Mouse (Mus musculus): ENCODE measurements at regions not wholly inside any gene's neighbourhood (a gene's known extent, or its start where the extent isn't known, plus 50 kb on each side); places are given as distances from the start of the nearest gene placed in this dataset.
"Not testable (repeated sequence)": the region's sequence is repeated elsewhere in the genome, so short reads cannot be mapped to it uniquely, and the experiment has no call there.

- no peak for DNase-seq (ENCODE audit: low spot score)
Measured at GRCm38 (mm10) chr2:133738839-133739430, 187.0 kb downstream of the Bmp2 start.

GRCm38 (mm10) chr2:133748493-133748892, 196.5 kb downstream of the Bmp2 start:
- no peak for DNase-seq (ENCODE audit: low spot score)

- no peak for DNase-seq (ENCODE audit: low spot score)
Measured at GRCm38 (mm10) chr2:133749846-133750637, 198.1 kb downstream of the Bmp2 start.

DNA sequence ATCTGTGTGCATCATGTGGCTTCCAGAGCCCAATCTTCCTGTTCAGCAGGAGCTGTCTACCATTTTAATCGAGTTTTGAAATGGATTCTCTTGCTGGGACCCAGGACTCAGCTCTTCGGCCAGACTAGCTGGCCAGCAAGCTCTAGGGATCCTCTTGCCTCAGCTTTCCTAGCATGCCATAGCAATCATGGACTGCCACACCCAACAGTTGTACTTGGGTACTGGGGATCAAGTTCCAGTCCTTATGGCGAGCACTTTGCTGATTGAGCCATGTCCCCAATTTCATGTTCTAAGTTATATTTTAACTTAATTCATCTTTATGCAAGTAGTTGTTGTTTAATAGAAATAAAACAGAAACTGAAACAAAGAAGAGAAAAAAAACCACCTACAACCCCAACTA, 202.1 kb downstream of the Bmp2 start:
- DNase-seq (ENCODE audit: low spot score): no peak

GRCm38 (mm10) chr2:133761496-133761895, 209.5 kb downstream of the Bmp2 start:
- peak; percentile 8 for DNase-seq (ENCODE audit: low spot score)

DNA sequence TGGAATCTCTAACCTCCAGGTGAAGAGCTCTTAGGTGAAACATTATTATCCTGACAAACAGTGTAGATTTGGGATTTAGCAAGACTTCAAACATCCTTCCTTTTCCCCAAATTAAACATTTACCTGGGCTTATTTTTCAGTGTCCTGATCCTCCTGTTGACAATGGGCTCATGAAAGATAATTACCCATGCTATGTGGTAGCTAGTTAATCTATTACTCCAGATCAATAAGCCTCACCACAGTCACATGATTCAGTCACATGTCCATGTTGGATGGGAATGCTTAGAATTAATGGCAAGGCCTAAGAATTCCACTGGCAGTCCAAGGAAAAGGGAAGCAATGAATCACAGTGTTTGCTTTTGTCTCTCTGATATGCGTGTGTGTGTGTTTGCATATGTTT, 216.6 kb downstream of the Bmp2 start:
- DNase-seq (ENCODE audit: low spot score): no peak

DNA sequence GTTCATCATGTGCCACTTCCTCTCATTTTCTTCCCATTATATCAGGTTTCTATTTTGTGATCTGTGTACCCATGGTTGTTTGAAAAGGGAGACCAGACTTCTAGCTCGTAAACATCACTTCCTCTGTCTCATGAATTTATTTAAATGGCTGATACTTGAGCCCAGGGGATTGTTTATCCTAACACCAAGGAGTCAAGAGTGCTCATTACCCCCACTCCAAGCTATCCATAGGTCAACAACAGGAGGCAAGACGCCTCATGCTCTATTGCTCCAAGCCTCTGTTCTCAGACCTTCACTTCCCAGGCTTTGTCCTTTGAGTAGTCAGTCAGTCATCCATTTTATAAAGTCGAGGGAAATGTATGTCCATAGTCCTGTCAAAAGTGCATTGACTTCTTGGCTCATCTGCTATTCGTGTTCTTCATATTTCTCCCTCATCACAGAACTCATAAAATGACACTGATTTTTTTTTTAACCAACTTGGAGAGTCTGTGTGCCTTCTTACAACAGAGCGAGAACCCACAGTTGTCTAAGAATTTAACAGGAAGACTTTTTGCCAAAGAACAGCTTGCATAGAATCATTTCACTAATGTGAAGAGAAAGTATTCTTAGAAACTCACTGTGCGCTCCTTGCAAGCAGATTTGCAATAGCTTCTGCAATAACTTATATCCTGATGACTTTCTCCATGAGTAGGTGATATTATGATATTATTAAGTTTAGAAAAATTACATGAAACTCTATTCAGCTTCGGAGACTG, 231.8 kb downstream of the Bmp2 start:
- no peak for DNase-seq (ENCODE audit: low spot score)

- DNase-seq (ENCODE audit: low spot score): no peak
Measured at GRCm38 (mm10) chr2:133791031-133791430, 239.1 kb downstream of the Bmp2 start.

DNA sequence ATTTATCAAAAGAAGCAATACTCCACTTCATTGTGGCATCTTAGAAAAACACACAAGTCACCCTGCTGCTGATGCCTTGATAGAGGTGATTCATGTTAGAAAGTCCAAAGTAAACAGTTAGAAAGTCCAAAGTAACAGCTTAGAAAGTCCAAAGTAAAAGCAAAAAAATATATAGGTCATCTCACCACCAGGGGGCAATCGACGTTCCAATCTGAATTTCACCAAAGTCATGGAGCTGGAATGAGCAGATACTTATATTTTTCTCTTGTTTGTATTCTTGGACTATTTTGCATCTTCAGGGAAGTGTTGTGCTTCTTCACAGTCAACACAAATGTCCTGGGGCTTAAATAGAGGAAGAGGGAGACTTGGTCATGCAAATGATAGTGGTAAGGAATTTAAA, 241.3 kb downstream of the Bmp2 start:
- no peak for DNase-seq (ENCODE audit: low spot score)

DNA sequence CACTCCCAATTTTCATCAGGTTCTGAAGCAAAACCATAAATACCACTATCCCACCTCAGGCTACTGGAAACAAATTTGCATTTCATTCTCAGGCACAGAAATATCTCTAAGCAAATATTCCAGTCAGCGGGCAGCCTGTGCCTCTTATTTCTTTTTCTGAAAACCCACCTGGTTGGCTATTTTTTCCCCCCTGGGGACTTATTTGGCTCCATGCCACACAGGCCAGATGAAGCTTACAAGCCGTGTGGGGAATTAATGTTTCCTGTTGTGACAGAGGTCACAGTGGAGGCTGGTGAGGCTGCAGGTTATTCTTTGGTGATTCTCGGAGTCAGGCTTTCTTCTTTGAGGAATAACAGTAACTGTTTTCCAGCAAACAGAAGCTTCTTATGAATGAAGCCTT, 250.7 kb downstream of the Bmp2 start:
- DNase-seq (ENCODE audit: low spot score): no peak

DNA sequence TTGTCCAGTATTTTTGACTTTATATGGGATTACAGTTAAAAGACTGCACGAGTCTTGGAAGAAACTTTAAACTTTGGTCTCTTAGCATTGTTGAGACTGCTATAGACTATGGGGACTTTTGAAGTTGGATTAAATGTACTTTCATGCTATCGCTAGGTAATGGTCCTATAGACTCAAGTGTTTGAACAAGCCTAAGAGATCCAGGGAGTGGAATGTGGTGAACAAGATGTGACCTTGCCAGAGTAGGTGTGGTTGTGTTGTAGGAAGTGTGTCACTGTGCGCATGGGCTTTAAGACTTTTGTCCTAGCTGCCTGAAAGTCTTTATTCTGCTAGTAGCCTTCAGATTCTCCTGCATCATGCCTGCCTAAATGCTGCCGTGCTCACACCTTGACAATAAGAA, 269.5 kb downstream of the Bmp2 start:
- DNase-seq (ENCODE audit: low spot score): no peak

- no peak for DNase-seq (ENCODE audit: low spot score)
Measured at GRCm38 (mm10) chr2:133829406-133829805, 277.4 kb downstream of the Bmp2 start.

- DNase-seq (ENCODE audit: low spot score): no peak
Measured at GRCm38 (mm10) chr2:133850485-133850884, 298.5 kb downstream of the Bmp2 start.

GRCm38 (mm10) chr2:133874982-133875381, 323.0 kb downstream of the Bmp2 start:
- DNase-seq (ENCODE audit: low spot score): not testable (repeated sequence)

DNA sequence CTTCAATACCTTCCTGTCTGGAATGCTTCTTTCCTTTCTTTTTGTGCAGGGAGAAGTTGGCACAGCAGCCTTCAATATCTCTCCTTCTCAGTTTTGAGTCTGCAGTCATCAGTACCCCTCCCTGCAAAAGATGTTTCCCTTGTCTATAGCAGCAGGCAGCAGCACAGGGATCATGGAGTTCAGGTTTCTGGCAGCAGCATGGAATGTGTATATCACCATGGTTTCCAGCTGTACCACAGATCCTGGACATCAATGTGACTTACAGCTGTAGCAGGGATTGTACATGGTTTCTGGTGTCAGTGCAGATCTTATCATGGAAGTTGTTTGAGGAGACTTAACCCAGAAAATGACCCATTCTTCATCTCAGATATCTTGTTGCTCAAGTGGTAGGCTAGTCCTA, 331.7 kb downstream of the Bmp2 start:
- DNase-seq (ENCODE audit: low spot score): no peak

- DNase-seq (ENCODE audit: low spot score): no peak
Measured at GRCm38 (mm10) chr2:133906269-133906668, 354.3 kb downstream of the Bmp2 start.
